Mouse (Mus musculus) kidney, postnatal 10 days (tissue): ENCODE measurements around the gene Wdr48.

Experiments
- DNase-seq: peaks from one replicate; pipeline ENCODE4 v3.0.0; 2021; ENCODE audit warnings: mixed read lengths

Wdr48 gene

GRCm38 (mm10) chr9:119925729-119926128 lies 31.1 kb downstream of the Wdr48 start:
- DNase-seq = no peak

DNA sequence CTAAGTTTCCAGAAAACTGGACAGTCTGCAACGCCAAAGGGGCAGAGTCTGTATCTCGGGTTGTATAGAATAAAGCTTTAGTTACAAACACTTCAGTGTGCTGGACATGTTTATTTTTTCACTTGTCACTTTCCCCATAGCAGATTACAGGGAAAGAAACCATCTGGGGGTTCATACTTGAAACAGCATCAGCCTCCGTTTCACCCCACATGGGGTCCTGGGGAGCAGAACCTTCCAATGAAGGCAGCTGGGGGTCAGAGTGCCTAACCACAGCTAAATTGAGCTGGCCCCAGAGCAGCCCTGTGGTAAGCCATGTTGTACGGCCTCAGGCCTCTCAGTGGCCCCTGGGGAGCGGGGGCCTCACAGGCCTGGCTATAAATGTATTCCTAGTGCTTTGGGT lies 31.8 kb downstream of the Wdr48 start:
- DNase-seq = peak; percentile 64

DNA sequence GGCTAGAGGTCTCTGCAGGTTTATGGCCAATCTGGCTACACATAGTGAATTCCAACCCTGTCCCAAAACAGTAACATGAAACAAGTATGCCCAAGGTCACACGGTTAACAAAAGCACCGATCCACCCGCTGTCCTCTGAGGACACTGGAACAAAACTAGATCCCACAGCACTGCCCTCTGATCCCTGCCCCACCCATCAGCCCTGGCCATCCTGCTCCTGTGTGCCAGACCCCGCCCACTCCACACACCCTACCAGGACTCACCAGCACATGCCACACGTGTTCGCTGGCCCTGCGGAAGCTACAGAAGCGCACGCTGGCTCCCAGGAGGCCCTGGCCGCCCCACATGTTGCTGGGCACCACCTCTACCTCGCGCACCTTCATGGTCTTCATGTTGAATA lies 37.7 kb downstream of the Wdr48 start:
- DNase-seq = no peak

- DNase-seq = no peak
Measured at GRCm38 (mm10) chr9:119933675-119934074, 39.0 kb downstream of the Wdr48 start.

GRCm38 (mm10) chr9:119937005-119937773 lies 42.5 kb downstream of the Wdr48 start, which contains the start of the genes Gorasp1 and Ttc21a:
Gene Gorasp1, minus strand, starts transcription at chr9:119937565.
Gene Ttc21a, plus strand, starts transcription at chr9:119937606.
- peak; percentile 98 for DNase-seq

DNA sequence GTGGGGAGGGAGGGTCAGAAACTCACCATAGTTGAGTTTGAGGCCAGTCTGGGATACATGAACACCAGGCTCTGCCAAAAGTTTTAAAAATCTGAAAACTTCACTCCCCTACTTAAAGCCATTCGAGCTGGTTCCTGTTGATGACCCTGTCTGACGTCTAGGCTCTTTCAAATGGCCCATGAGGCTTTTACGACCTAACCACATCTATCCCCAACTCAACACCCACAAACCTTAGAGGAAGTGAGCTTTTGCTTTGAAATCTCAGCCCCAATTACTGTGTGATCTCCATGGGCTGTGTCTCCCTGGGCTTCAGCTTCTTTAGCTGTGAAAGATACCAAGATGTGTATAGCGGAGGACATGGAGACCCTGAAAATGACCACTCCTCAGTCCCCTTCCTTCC lies 43.8 kb downstream of the Wdr48 start:
- no peak for DNase-seq

DNA sequence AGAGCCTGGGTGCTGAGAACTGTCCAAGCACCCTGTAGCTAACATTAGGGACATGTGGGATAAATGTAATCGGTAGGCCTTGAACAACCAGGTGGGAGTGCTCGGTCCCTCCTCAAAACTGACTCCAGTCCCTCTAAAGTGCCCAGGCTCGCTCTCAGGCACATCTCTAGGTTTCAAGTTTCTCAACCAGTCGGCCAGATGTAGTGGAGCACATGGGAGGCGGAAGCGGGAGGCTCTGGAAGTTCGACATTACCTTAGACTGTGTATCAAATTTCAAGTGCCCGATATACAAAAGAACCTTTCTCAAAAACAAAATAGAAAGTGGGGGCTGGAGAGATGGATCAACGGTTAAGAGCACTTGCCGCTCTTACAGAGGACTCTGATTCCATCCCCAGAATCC lies 45.0 kb downstream of the Wdr48 start:
- no peak for DNase-seq

GRCm38 (mm10) chr9:119941407-119941806 lies 46.7 kb downstream of the Wdr48 start:
- DNase-seq = no peak

- DNase-seq = no peak
Measured at GRCm38 (mm10) chr9:119941861-119942260, 47.2 kb downstream of the Wdr48 start.

GRCm38 (mm10) chr9:119943326-119943725 lies 48.6 kb downstream of the Wdr48 start:
- DNase-seq = no peak

DNA sequence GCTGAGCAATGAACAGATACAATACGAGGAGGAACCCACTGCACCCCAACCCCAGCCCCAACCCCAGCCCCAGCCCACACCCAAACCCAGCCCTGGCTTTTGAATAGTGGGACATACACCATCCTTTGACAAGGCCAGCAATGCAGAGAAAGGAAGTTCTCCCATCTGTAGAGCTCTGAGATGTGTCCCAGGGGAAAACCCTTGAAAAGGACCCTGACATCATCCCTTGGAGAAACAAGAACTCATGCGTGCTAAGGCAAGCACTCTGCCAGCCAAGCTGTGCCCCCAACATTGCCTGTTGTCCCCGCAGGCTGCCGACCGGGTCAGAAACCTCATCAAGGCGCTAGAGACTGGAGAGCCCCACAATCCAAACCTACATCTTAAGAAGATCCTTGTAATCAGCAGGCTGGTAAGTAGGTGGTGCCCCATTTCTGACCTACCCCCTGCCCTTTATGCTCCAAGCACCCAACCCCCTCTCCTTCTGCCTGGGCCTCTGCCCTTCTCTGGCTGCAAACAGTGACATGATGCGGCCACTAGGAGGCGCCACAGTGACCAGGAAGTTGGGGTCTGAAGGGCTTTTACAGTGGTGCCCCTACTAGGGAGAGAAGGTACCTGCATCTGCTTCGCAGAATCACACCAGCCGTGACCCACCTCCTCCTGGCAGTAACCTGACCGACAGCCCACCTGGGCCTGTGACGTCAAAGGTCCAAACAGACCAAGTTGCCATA lies 50.7 kb downstream of the Wdr48 start:
- no peak for DNase-seq

- no peak for DNase-seq
Measured at GRCm38 (mm10) chr9:119948804-119949203, 54.1 kb downstream of the Wdr48 start.

GRCm38 (mm10) chr9:119950434-119950833 lies 55.8 kb downstream of the Wdr48 start:
- DNase-seq = peak; percentile 68

- no peak for DNase-seq
Measured at GRCm38 (mm10) chr9:119951388-119951787, 56.7 kb downstream of the Wdr48 start.

DNA sequence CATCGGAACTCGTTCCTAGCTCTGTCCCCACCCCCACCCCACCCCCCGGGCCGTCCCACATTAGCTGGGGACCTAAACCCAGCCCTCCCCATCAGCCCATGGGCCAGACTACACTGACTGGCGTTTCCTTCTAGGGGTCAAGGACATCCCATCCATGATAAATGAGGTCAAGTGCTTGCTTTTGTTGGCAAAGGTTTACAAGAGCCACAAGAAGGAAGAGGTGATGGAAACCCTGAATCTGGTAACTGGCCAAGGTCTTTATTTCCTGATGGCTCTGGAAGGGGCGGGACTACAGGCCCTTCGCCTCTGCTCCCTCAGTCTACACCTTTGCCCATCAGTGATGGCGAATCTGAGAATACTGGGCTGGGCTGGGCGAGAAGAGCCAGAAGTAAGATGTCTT lies 64.2 kb downstream of the Wdr48 start:
- no peak for DNase-seq

DNA sequence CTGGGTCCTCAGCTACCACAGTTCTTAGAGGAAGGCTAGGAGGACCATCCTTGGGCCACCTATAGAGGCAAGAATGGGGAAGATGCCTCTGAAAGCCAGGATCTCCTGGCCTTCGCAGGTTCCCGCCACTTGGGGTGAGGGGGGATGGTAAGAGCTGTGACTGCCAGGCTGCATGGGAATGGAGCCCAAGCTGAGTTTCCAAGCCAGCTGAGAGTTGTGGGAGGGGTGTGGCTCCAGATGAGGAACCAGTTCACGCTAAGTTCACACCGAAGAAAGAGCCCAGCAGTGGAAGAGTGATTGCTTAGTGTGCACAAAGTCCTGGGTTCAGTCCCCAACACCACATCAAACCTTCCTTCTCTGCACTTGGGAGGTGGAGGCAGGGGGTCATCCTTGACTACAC lies 67.5 kb downstream of the Wdr48 start:
- DNase-seq = no peak

DNA sequence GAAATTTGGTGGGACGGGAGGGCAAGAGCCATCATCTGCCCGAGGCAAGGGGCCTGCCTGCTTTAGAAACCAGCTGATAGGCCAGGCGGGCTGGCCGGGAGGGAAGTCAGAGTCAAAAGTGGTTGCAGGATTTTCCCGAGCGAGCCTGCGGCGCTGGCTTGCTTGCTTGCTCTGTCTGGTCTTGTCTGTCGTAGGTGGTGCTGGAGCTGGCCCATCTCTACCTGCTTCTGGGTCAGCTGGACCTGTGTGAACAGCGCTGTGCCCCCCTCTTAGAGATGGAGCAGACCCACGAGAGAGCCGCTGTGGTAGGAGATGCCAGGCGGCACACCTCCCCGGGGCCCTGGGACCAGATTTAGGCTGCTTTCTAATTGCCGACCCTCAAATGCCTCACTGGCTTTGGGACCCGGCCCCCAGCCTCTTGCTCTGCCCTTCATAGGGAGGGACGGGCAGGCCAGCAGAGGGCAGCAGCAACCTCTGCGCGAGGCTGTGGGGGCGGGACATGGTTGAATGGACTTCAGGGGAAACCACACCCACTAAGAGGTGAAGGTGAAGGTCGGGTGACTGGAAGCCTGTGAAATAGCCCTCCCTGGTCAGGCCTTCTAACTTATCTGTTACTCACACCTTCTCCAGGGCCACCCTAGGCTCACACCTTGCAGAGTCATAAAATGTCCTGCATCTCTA lies 68.4 kb downstream of the Wdr48 start:
- DNase-seq = peak; percentile 87

DNA sequence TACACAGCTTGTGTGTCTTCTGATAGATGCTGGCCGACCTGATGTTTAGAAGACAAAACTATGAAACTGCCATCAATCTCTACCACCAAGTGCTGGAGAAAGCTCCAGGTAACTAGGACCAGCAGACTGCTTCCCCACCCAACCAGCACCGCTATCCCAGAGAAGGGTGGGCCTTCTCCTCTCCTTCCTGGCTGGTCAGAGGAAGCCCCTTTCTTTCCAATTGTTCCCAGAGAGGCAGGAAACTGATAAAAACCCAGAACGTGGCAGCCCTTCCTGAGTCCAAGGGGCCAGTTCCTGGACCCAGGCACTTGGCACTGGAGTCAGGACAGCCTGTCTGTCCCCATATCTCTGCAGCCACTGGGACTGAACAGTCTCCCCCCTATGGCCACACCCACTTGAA lies 69.5 kb downstream of the Wdr48 start:
- DNase-seq = no peak

- peak; percentile 61 for DNase-seq
Measured at GRCm38 (mm10) chr9:119965186-119965585, 70.5 kb downstream of the Wdr48 start.

GRCm38 (mm10) chr9:119966221-119966910 lies 71.7 kb downstream of the Wdr48 start:
- DNase-seq = no peak

GRCm38 (mm10) chr9:119969811-119970210 lies 75.1 kb downstream of the Wdr48 start:
- no peak for DNase-seq

- DNase-seq = peak; percentile 85
Measured at GRCm38 (mm10) chr9:119970221-119970620, 75.5 kb downstream of the Wdr48 start.
